7 mouse cellular contexts compared by ENCODE assay signal in genomic region chr17:15826444-15826909, GRCm38 (mm10). TPM values are rescaled to one million over a fixed set of nuclear protein-coding genes. Genes with fewer than 3 reads are reported as not detected.
DNase-seq lines count a peak whose midpoint lies in the region; ATAC-seq and TF ChIP-seq lines count a peak whose summit lies in the region.

No protein-coding gene starts in this region.

- no peaks in the 10 kb centered on the region for H3K36me3 ChIP-seq in embryonic facial prominence, embryonic 13.5 days
- no peaks in the 10 kb centered on the region for H3K36me3 ChIP-seq in kidney, embryonic 14.5 days (ENCODE audit: control insufficient read depth, insufficient read depth, low read length)
- H3K36me3 ChIP-seq in limb, embryonic 14.5 days (ENCODE audit: control insufficient read depth, insufficient read depth, low read length): no peaks in the 10 kb centered on the region
- H3K36me3 ChIP-seq in midbrain, embryonic 16.5 days (ENCODE audit: control insufficient read depth, insufficient read depth, low read length): no peaks in the 10 kb centered on the region
- H3K36me3 ChIP-seq in spleen, adult 2 months (ENCODE audit: control insufficient read depth, insufficient read depth, low read length): no peaks in the 10 kb centered on the region

- H3K4me1 ChIP-seq in embryonic facial prominence, embryonic 13.5 days: peaks cover 48% of the 10 kb centered on the region
- H3K4me1 ChIP-seq in kidney, embryonic 14.5 days (ENCODE audit: control insufficient read depth, insufficient read depth, low read length): peaks cover 19% of the 10 kb centered on the region
- H3K4me1 ChIP-seq in limb, embryonic 14.5 days (ENCODE audit: control insufficient read depth, insufficient read depth, low read length): peaks cover 24% of the 10 kb centered on the region
- peaks cover 47% of the 10 kb centered on the region for H3K4me1 ChIP-seq in midbrain, embryonic 16.5 days (ENCODE audit: control insufficient read depth, insufficient read depth, low read length)
- H3K4me1 ChIP-seq in spleen, adult 2 months (ENCODE audit: control insufficient read depth, insufficient read depth, insufficient read length): peaks cover 12% of the 10 kb centered on the region; the same call in 1 of the 2 replicates

- peak overlapping the region; percentile 94 for H3K4me3 ChIP-seq in embryonic facial prominence, embryonic 13.5 days
- peak overlapping the region; percentile 78 for H3K4me3 ChIP-seq in kidney, embryonic 14.5 days (ENCODE audit: low read length)
- H3K4me3 ChIP-seq in limb, embryonic 14.5 days (replicated peaks; ENCODE audit: low read length): peak overlapping the region; percentile 94
- peak overlapping the region; percentile 81 for H3K4me3 ChIP-seq in midbrain, embryonic 16.5 days (ENCODE audit: low read depth, low read length)
- H3K4me3 ChIP-seq in spleen, adult 2 months (ENCODE audit: extremely low read depth, insufficient read depth, insufficient read length): peak overlapping the region; percentile 64

- peak overlapping the region; percentile 95 for H3K9ac ChIP-seq in embryonic facial prominence, embryonic 13.5 days
- peak overlapping the region; percentile 94 for H3K9ac ChIP-seq in kidney, embryonic 14.5 days (ENCODE audit: low read depth, low read length)
- peak overlapping the region; percentile 91 for H3K9ac ChIP-seq in limb, embryonic 14.5 days (ENCODE audit: low read depth, low read length, severe bottlenecking)
- H3K9ac ChIP-seq in midbrain, embryonic 16.5 days (ENCODE audit: low read depth, low read length): peak overlapping the region; percentile 95

- TF ChIP-seq CTCF in spleen, adult 2 months (IDR thresholded peaks at IDR 0.05; ENCODE audit: extremely low read depth, insufficient read depth, insufficient read length, insufficient replicate concordance): no peak

- H3K27me3 ChIP-seq in embryonic facial prominence, embryonic 13.5 days: peaks cover 32% of the 10 kb centered on the region
- H3K27me3 ChIP-seq in kidney, embryonic 14.5 days (ENCODE audit: control insufficient read depth, insufficient read depth, low read length): peaks cover 3% of the 10 kb centered on the region; the same call in 1 of the 2 replicates
- 0 out of 2 replicates have a peak, but pooled peaks cover 7% of the 10 kb centered on the region for H3K27me3 ChIP-seq in limb, embryonic 14.5 days (ENCODE audit: control insufficient read depth, insufficient read depth, low read length)
- H3K27me3 ChIP-seq in midbrain, embryonic 16.5 days (ENCODE audit: control insufficient read depth, insufficient read depth, low read depth, low read length): no peaks in the 10 kb centered on the region
- H3K27me3 ChIP-seq in spleen, adult 2 months (ENCODE audit: control insufficient read depth, insufficient read depth, low read length): peaks cover 30% of the 10 kb centered on the region

- DNase-seq in adrenal gland, postnatal 4 days (ENCODE audit: low spot score in 2 of 2): peak; percentile 95 to 98
- peak; percentile 98 for DNase-seq in heart, adult 9 months (ENCODE audit: low spot score in 2 of 2)
- DNase-seq in limb, embryonic 14.5 days (ENCODE audit: low spot score): peak; percentile 99
- peak; percentile 71 to 89 for DNase-seq in spleen, adult 2 months (ENCODE audit: low read depth in 1 of 2, low spot score in 2 of 2)

- peak; percentile 95 for ATAC-seq in embryonic facial prominence, embryonic 13.5 days (ENCODE audit: insufficient number of reproducible peaks, insufficient read depth, low FRiP score, low TSS enrichment, low read depth)
- ATAC-seq in kidney, embryonic 14.5 days (ENCODE audit: low FRiP score, low TSS enrichment): peak; percentile 93
- ATAC-seq in limb, embryonic 14.5 days (ENCODE audit: low FRiP score, low read depth): peak; percentile 92
- ATAC-seq in midbrain, embryonic 16.5 days: peak; percentile 94

- WGBS in embryonic facial prominence, embryonic 13.5 days: under 1% methylated on average over 26 of the region's 34 CpGs
- under 1% methylated on average over 27 of the region's 34 CpGs for WGBS in kidney, embryonic 14.5 days
- 1% methylated on average over 32 of the region's 34 CpGs for WGBS in limb, embryonic 14.5 days
- under 1% methylated on average over 32 of the region's 34 CpGs for WGBS in midbrain, embryonic 16.5 days
- WGBS in spleen, adult 2 months: 2% methylated on average over 33 of the region's 34 CpGs

- H3K9me3 ChIP-seq in embryonic facial prominence, embryonic 13.5 days: no peaks in the 10 kb centered on the region
- no peaks in the 10 kb centered on the region for H3K9me3 ChIP-seq in kidney, embryonic 14.5 days (ENCODE audit: control insufficient read depth, low read length)
- H3K9me3 ChIP-seq in limb, embryonic 14.5 days (ENCODE audit: control insufficient read depth, low read length): no peaks in the 10 kb centered on the region
- no peaks in the 10 kb centered on the region for H3K9me3 ChIP-seq in midbrain, embryonic 16.5 days (replicated peaks; ENCODE audit: control insufficient read depth, low read length, poor library complexity, severe bottlenecking)

- peak overlapping the region; percentile 79 for H3K4me2 ChIP-seq in embryonic facial prominence, embryonic 13.5 days
- H3K4me2 ChIP-seq in kidney, embryonic 14.5 days (replicated peaks; ENCODE audit: low read depth, low read length): peak overlapping the region; percentile 85
- H3K4me2 ChIP-seq in limb, embryonic 14.5 days (replicated peaks; ENCODE audit: low read depth, low read length, severe bottlenecking): peak overlapping the region; percentile 86
- H3K4me2 ChIP-seq in midbrain, embryonic 16.5 days (ENCODE audit: low read length): peak overlapping the region; percentile 73

- peak overlapping the region; percentile 92 for H3K27ac ChIP-seq in embryonic facial prominence, embryonic 13.5 days
- H3K27ac ChIP-seq in kidney, embryonic 14.5 days (ENCODE audit: low read depth, low read length): peak overlapping the region; percentile 88
- peak overlapping the region; percentile 92 for H3K27ac ChIP-seq in limb, embryonic 14.5 days (replicated peaks; ENCODE audit: low read depth, low read length)
- H3K27ac ChIP-seq in midbrain, embryonic 16.5 days (ENCODE audit: low read length): peak overlapping the region; percentile 96
- H3K27ac ChIP-seq in spleen, adult 2 months (ENCODE audit: insufficient read depth, low read length): peak overlapping the region; percentile 49

- TF ChIP-seq POLR2A in limb, embryonic 14.5 days (IDR thresholded peaks at IDR 0.05; ENCODE audit: borderline replicate concordance, extremely low read depth, insufficient read depth, insufficient read length): peak; percentile 85; the same call in 1 of the 2 replicates
- peak; percentile 33; the same call in 1 of the 2 replicates for TF ChIP-seq POLR2A in spleen, adult 2 months (IDR thresholded peaks at IDR 0.05; ENCODE audit: low read depth, low read length)

RNA-seq across cellular contexts. Expression of gene Rgmb, which starts 4.4 kb away (rescaled TPM):
- 10 to 100 TPM; 20.5 to 25.1 TPM for total RNA-seq in adrenal gland, postnatal 4 days (2021)
- polyA plus RNA-seq in embryonic facial prominence, embryonic 13.5 days (2015; fragmentation: Nextera tagmentation; extraction: Ambion mirVana): 14.3 and 18.8 TPM in 2 replicates
- polyA plus RNA-seq in kidney, embryonic 14.5 days (2014; fragmentation: Nextera tagmentation; extraction: Ambion mirVana): 12.3 and 16.4 TPM in 2 replicates
- polyA plus RNA-seq in limb, embryonic 14.5 days (2012; rRNA removed): 52.0 and 71.0 TPM in 2 replicates
- polyA plus RNA-seq in limb, embryonic 14.5 days (2014; fragmentation: Nextera tagmentation; extraction: Ambion mirVana): 35.3 and 37.7 TPM in 2 replicates
- 56.8 and 57.1 TPM in 2 replicates for polyA plus RNA-seq in midbrain, embryonic 16.5 days (2015; fragmentation: Nextera tagmentation; extraction: Ambion mirVana)
- polyA plus RNA-seq in spleen, adult 2 months (2012; rRNA removed): 11.4 and 12.9 TPM in 2 replicates

Comparison
In these comparisons a context has a peak if more than half of its experiments do, and no peak if none do; other contexts are left out.
1. Peak in every context shown above with its lines: DNase-seq, ATAC-seq, H3K4me3 ChIP-seq and H3K27ac ChIP-seq.